Mouse (Mus musculus): ENCODE measurements at regions not wholly inside any gene's neighbourhood (a gene's known extent, or its start where the extent isn't known, plus 50 kb on each side); places are given as distances from the start of the nearest gene placed in this dataset.

DNA sequence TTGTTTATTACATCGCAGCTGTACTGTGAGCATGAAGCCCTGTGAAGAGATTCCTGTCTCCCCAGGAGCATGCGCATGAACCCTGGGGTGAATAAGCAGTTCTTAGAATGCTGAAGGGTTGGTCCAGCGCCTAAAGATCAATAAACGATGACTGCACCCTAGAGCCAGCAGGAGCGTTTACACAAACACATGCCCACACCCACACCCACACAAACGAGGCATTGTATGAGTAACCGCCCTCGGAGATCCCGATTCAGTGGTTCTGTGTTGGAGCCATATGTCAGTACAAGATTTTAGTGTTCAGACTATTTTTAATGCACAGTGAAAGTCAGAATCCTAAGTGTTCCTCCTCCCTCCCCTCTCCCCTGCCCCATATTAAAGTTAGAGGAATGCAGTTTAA, 57.3 kb downstream of the Edn1 start:
- peak; percentile 12 for DNase-seq

DNA sequence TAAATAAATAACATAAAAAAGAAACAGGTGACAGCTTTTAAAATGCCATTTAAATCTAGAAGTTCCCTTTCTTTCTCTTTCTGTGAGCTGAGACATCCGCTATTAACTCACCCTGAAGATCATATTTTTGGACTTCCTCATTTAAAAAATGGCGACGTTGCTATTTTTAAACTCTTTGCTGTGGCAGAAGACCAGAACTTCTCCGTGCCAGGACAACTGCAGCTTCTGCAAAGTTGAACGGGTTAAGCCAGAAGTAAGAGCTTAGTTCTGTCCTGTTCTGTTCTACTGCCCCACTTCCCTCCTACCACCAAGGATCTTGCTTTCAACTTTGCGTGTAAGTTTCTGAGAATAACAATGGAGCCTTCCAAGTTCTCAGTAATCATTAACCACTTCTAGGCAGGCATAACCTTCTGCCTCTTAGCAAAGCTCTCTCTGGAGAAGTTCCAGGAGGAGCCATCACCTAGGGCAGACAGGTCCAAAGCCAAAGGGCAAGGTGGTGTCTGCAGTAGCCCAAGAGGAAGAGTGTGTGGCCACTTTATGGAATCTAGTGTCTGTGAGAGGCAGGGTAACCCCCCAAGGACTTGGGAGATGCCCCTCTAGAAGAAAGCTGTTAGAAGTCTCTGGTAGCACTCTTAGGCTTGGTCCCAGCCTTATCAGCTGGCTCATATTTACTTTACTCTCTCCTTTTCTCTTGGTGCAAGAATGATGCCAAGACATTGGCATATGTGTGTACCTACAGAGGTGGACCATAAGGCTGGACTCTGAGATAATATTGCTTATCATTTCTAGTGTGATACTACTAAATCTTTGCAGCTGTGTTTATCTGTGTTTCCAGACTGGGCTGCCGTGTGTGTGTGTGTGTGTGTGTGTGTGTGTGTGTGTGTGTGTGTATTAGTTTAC, 66.6 kb downstream of the Edn1 start:
- peak; percentile 8 for DNase-seq

DNA sequence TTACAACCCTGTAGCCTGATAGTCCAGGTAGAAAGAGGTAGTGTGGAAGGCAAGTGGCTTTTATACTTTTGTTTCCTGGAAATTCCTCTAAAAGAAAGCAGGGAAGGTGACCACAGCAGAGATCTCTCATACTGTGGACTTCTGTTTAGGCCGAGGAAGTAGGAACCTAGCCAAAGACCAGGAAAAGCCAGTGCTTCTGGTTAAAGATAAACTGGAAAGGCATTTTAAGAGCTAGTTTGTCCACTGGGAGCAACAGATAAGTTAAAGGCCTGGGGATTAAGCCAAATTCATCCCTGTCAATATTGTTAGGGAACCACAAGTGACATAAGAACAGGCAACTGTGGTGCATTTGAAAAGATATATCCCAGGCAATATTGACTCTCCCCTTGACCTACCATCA, 68.5 kb downstream of the Edn1 start:
- no peak for DNase-seq

DNA sequence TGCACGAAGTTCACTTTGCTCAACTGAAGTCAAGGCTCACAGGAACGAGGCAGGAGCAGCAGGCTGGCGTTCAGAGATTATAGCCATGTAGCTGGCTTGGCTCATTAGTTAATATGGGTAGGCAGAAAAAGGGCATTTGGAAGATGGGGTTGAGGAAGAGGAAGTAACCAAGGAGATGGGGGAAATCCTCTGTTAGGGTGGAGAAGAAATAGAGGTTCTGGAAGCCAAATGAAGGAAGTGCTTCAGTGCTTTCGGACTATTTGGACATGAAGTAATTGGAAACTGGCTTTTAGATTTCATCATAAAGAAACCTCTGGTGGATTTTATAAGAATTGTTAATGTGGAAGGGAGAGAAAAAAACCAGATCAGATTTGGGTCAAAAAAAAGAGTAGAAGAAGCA, 70.9 kb downstream of the Edn1 start:
- DNase-seq, result no peak

DNA sequence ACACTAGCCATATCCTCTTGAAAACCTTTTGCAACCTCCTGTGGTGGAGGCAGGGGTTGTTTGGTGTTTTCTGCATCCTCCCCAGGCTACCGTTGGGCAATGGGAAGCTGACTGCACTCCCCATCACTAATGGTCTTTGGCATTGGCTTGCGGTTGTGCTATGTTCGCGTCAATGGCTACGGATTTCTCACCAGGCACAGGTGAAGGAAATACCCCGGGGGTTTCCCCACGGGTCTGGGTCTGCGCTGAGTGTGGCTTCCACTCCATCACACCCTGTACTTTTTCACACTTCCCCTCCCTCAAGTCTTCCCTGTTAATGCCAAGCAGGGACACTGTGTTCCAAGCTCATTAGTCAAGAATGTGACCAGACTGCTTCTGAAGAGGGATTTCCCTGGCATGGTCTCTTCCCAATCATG, 72.9 kb downstream of the Edn1 start:
- no peak for DNase-seq

DNA sequence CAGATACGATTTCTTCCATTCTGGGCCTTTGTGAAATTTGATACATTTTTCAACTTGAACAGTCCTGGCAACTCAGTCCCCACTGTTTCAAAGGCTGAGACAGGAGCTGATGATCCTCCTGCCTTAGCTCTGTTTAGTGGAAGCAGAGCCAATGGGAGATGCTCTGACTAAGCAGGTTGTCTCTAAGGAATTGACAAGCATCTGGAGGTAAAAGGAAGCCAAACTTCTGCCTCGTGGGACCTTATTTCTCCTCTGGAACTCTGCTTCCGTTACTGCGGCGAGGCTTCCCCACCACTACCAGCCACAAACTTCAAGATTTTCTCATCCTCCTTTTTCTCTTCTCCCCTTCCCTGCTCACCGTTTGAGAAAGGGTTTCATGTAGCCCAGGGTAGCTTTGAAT, 78.4 kb downstream of the Edn1 start:
- no peak for DNase-seq

DNA sequence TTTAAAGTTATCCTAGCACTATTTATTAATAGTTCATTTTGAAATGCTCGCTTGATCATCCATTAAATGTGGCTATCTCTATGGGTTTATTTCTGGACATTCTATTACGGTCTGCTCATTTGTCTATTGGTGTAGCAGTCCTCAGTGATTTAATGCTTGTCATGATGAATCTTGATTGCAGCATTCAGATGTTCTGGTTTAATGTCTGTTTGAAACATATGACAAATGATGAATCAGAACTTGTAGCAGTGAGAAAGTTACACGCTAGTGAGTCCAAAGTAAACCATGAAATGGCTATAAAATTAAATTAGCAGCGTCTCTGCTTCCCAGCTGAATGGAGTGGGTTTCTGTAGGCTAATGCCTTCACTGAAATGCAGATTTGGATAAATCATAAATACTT, 81.8 kb downstream of the Edn1 start:
- DNase-seq, result no peak

DNA sequence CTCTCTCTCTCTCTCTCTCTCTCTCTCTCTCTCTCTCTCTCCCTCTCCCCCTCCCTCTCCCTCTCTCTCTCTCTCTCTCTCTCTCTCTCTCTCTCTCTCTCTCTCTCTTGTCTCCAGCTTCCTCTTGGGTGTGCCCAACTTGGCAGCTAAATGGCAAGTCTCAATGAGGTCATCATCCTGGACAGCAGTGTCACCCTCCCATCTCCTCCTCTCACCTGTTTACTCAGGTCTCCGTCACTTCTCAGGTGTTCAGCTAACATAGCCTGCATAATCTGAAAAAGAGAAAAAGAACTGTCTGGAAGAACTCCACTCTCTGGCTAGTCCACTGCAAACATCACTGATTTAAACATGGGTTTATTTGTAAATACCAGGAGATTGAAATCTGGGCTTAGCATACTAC, 89.1 kb downstream of the Edn1 start:
- DNase-seq, result no peak

DNA sequence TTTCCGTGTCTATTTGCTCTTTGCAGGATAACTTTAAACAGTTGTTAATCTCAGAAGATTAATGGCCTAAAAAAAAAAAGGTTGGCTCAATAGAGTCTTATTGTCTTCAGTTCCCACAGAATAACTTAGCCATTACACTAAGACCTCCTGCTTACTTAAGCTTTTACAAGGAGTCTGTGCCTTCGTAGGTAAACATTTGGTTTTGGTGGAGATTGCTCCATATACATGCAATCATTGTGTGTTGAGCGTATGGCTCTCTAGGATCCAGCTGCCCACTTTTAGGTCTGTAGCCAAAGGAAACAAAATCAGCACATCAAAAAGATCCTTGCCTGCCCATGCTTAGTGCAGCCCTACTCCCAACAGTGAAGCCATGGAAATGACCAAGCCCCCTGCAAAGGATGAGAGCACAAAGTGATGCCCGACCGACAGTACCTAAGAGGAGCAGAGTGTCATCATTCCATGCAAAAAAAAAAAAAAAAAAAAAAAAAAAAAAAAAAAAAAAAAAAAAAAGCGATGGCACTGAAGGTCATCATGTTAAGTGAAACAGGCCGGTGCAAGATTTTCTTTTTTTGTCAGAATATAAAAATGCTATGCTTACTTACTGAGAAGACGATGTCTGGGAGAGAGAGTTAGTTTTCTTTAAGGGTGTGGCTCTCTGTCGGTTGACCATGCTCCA, 90.2 kb downstream of the Edn1 start:
- no peak for DNase-seq

DNA sequence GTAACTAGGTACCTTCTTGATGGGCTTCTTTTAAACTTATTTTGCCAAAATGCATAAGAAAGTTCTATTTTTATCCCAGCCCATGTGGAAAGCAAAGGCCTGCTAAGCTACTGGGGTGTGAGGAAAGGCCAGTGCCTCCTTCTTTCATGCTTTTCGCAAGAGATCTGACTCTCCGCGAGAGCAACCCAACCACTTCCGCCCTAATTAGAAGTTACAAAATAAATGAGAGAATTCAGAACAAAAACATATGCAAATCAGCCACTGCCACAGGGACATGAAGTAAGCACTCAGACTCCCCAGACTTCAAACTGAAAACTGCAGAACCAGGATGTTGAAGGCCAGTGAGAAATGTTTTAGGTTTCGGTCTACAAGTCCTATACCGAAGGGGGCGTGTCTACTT, 91.4 kb downstream of the Edn1 start:
- no peak for DNase-seq

DNA sequence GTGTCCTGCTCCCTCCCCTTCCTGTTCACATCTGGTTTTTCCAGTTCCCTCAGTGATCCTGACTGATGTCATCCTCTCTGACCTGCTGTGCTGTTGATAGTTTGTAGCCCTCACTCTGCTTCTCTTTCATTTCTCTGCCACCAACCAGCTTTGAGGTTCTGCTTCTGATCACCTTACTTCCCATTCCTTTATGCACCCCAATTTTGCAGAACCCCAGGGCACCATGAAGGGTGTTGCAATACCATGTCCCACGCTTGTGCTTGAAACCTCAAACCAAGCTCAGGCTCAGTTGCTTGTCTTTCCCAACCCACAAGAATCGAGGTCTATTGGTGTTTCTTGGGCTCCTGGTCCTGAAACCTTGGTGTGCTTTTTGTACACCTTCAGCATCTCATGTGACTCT, 93.3 kb downstream of the Edn1 start:
- no peak for DNase-seq

DNA sequence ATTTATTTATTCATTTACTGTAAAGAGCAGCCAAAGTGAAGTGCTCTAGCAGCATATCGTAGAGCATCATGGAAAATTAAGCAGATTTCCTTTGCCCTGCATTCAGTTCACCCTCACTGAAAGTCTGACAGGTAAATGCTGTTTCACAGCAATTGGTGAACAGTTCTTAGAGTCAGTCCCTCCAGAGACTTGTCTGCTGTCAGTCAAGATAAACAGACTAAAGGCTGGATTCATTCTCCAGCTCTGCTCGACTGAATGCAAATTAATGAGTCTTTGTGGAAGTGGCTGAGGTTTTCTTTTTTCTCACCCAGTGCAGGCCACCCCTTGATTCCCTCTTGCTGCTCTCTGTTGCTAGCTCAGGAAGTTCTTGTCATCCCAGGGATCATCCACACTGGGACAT, 100.2 kb downstream of the Edn1 start:
- no peak for DNase-seq

DNA sequence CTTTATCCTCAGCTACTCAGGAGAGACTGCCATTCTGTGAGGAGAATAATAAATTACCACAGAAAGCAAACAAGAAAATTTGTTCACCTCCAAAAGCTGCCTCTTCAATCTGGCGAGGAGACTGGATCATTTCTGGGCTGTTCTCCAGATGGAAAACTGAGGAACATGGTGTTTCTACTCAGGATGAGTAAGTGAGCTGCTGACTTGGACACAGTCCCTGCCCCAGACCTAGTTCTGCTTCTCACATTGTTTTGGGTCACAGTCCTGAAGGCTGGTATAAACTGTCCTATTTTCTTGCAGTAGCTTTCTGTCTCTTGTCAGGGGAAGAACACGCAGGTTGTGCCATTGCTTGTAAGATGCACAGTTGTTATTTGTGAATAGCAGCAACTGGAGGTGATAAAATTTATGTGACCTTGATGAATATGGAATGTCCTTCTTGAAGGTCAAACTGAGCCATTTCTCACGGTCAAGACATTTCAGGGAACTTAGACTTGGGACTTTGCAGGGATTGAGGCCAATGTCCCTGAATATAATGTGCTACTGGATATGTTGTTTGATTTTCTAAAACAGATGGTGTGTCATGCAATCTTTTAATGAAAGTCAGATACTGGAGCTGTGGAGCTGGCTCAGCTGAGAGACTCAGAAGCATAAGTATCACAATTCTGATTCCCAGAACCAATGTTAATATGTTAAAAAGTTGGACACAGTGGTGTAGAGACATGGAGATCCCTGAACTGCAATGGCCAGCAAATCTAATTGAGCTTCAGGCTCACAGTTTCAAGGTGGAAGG, 102.2 kb downstream of the Edn1 start:
- peak; percentile 83 for DNase-seq

DNA sequence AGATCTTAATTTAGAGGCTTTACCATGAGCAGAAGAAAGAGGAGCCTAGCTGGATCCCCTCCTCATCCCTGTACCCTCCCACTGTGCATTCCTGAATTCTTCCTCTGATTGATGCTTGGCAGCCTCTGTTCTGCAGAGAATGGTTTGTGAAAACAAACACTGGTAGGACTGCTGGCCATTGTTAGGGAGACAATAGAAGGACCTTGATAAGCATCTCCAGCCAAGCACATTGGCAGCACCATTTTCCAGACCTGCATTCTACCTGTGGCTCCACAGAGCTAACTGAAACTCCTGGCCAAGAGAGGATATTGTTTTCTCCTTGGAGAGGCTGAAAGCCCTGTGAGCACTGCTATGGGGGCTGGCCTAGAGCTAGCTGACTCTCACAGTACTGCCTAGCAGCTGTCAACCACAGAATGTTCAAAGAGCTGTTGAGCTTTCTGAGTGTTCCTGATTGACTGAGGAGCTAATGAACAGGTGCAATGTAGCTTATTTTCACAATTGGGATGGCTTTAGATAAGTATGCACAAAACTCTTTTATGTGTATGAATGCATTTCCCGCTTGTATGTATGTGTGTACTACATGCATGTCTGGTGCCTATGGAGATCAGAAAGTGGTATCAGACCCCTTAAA, 111.5 kb downstream of the Edn1 start:
- peak; percentile 9 for DNase-seq

DNA sequence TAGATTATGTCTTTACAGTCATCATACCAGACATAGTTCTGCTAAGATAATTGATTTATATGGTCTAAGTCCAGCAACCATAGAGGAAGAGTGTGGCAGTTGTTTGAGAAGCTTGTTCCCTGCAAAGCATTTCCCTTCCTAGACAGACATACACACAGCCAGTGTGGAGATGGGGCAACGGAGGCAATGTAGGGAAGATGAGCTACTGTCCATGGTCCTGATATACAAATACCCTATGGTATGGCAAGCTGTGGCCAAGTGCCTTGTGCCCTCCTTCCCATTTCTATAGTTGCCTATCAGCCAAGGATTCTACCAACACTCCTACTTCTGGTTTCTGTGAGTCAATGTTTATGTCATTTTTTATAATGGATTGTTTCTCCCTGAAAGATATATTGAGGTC, 145.6 kb downstream of the Edn1 start:
- no peak for DNase-seq

DNA sequence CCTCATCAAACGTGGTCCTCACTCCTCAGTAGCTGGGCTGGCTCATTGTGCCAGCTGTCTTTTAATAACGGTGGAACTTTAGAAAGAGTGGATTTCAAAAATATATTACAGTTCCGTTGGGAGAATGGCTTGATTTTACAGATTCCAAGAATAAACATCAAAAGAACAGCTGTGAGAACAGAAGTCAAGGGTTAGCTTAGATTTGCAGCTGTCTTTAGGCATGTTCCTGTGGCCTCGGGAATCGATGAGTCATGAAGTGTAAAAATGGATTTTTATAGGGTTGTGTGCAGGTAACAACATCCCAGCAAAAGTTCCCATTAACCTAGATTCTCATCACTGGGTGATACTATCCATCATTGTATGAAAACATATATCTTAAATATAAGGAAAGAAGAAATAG, 152.4 kb downstream of the Edn1 start:
- DNase-seq, result no peak

DNA sequence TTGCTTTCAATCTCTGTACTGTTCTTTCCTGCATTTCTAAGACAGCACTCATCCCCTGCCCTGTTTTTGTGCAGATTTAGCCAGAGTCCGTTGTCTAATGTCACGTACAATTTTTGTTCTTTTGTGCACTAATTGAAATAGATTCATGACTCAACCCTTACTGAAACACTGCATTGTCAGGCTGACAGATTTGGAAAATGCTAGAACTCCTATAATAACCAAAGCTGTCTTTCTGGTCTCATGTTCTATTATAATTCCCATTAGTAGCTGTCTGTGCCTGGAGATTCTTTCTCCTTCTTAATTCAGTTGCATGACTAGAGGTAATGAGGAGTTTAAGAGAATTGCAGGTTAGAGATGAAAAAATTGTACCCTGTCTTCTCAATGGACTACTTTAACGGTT, 158.6 kb downstream of the Edn1 start:
- no peak for DNase-seq

DNA sequence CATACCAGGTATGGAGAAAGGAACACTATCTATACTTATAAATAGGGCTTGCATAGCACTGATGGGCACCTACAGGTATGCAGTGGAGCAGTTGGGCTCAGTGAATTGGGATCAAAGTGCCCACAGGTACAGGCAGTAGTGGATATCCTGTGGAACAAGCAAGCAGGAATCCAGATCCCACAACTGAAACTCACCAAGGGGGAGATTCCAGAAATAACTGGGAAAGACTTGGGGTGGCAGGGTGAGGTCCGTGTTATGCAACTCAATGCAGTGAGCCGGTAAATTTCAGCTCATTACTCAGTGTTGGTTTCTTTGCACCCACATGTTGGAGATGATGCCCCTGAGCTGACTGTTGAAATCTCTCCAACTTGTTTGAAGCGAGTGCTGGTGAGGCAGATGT, 177.5 kb downstream of the Edn1 start:
- no peak for DNase-seq

DNA sequence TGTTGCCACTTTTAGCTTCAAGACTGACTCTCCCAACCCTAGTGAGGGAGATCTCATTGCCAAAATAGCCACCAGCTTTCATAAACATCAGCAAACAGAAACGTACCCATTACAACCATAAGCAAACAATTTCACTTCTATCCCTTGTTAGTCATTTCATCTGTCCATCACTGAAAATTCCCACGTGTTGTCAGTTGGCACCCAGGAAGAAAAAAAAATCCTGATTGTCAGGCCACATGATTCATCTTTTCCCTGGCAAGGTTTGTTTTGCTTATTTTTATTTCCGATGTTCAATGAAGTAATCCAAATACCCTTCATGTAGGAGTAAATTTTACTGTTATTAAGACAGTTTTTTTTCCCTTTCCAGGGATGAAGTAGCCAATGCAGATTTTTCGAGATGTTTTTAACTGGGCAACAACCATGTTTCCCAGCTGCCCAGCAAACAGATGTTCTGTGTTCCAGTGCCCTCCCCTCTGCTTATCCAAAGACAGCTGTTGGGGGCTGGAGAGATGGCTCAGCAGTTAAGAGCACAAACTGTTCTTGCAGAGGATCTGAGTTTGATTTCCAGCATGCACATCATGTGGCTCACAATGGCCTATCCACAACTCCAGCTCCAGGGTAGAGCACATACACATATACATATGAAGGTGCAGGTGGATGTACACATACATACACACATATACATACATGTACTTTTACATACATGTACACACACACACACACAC, 189.3 kb upstream of the Phactr1 start:
- no peak for DNase-seq

DNA sequence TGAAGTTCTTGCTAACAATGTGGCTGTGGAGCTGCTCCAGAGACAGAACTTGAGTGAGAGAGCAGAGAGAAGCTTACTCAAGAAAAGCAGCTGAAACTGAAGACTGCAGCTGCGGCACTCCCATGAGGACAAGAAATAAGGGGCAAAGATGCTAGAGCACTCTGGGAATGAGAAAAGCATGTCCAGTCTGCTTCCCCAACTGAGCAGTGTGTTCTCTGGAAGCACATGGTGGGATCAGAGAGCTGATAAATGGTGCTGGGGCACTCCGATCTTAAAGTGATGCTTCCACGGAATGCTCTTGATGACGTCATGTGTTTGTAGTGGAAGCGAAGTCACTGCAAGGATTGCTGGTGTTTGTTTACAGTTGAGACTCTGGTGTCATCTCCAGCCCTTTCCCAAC, 186.1 kb upstream of the Phactr1 start:
- DNase-seq, result no peak

DNA sequence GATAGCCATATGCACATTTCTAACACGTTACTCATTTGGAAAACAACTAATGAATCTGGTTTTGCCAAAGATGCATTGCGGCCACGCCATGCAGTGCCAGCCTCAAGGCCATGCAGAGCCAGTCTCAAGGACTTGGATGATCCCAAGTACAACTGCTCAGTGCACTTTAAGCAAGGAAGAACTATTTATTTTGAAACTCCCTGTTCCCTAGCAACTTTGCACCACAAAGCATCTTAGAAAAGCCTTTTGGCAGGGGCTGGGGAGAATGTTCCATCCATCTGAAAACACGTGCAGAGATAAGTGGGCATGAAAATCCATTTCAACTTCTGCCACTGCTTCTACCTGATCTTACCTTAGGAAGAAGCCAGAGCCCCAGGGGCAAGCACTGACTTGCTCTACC, 182.1 kb upstream of the Phactr1 start:
- no peak for DNase-seq

DNA sequence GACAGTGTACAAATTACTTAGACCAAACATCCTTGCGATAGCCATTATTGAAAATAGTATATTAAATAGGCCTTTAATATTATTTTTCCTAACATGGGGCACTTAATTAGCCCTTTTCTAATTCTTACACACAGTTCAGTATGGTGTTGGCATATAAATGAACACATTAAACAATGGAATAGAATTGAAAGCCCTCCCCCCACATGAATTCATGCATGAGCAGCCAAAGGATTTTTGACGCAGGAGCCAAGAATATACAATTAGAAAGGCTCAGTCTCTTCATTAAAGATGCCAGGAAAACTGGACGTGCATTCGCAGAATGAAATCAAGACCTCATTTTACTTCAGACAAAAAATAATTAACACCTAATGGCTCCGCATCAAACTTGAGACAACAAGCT, 172.9 kb upstream of the Phactr1 start:
- DNase-seq, result no peak

DNA sequence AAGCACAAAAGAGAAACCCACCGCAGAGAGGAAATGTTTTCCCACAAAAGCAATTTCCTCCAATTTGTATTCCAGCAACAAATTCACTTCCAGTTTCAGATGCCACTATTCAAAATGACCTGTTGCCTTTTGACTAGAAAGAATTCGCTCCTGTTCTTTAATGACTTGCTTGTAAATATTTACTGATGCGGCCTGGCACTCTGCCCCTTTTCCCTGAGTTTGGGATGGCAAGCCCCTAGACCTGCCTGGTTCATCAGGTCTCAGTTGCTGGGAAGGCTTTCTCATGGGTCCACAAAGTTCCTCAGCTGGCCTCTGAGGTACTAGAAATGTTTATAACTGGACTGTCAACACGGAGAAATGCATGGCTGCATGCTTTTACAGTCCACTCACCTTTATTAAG, 161.7 kb upstream of the Phactr1 start:
- no peak for DNase-seq
